Mouse (Mus musculus): Measurements from ENCODE around the gene Dnajc3. TPM values are rescaled to one million over a fixed set of nuclear protein-coding genes. Genes with fewer than 3 reads are reported as not detected.
"Not testable (repeated sequence)": the region's sequence is repeated elsewhere in the genome, so short reads cannot be mapped to it uniquely, and the experiment has no call there.

The Dnajc3 gene
- total and polyA plus RNA-seq, 3 experiments, result 29.0 to 40.6 (median 31.6) TPM

DNA sequence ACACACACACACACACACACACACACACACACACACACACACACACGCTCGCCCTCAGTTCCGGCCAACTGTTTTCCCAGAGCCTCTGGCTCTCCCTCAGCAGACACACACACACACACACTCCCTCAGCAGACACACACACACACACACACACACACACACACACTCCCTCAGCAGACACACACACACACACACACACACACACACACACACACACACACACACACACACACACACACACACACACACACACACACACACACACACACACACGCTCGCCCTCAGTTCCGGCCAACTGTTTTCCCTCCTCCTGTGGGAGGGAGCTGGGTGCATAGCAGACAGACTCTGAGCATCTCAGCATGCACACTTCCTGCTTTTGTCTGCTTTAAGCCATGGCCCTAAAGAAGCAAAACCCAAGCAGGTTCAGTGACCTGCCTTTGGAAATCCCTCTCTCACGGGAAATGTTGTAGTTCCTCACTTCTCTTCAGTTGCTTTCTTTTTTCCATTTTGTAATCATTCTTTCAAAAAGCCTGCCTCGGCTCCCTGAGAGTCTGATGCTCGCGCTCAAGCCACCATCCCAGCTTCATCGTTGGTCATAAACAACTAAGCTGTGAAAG, 44.8 kb downstream of the Dnajc3 start:
- H3K4me1 ChIP-seq (ENCODE audit: control insufficient read depth in 1 of 2, insufficient read depth in 2 of 2); H3K9me3 ChIP-seq (replicated peaks; ENCODE audit: low read length); in situ Hi-C loops (cut with MboI; ENCODE audit: low pct_ligation_motif_present, low pct_unique_long_range_greater_than_20kb, low sequenced_read_pairs); H3K27ac ChIP-seq (ENCODE audit: insufficient read depth, low read depth); dilution Hi-C loops (cut with MboI; ENCODE audit: extremely low pct_ligation_motif_present, extremely low pct_unique_long_range_greater_than_20kb, low sequenced_read_pairs); H3K4me3 ChIP-seq (replicated peaks in 1 of 3; ENCODE audit: low read depth in 2 of 3, low read length in 2 of 3, poor library complexity in 1 of 3); H3K79me2 ChIP-seq (replicated peaks; ENCODE audit: control insufficient read depth, extremely low read depth, insufficient read depth, poor library complexity, severe bottlenecking); DNase-seq (ENCODE audit: extremely low read depth); H3K9ac ChIP-seq (ENCODE audit: insufficient read depth, low read depth); H3K4me2 ChIP-seq (ENCODE audit: insufficient read depth, low read depth, poor library complexity, severe bottlenecking); H3K27me3 ChIP-seq (replicated peaks): not testable (repeated sequence)
- peaks cover 14 to 52% of the 10 kb centered on the region in 2 experiments for H3K36me3 ChIP-seq (replicated peaks in 1 of 2; ENCODE audit: control insufficient read depth in 1 of 2, insufficient read depth in 1 of 2, low read length in 1 of 2)

DNA sequence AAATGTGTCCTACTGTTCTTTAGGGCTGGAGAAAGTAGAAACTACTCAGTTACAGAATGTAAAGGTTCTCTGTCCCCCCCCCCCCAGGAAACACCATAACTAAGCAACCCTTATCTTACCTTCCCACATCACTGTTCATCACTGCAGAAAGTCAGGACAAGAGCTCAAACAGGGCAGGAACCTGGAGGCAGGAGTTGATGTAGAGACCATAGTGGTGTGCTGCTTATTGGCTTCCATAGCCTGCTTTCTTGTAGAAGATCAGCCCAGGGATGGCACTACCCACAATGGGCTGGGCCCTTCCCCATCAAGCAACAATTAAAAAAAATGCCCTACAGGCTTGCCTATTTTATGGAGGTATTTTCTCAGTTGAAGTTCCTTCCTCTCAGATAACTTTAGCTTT, 45.6 kb downstream of the Dnajc3 start:
- no peaks in the 10 kb centered on the region for H3K4me1 ChIP-seq (ENCODE audit: control insufficient read depth in 1 of 2, insufficient read depth in 2 of 2)
- no peaks in the 10 kb centered on the region for H3K9me3 ChIP-seq (replicated peaks; ENCODE audit: low read length)
- H3K27me3 ChIP-seq (replicated peaks), result no peaks in the 10 kb centered on the region
- TF ChIP-seq TCF12 (IDR thresholded peaks at IDR 0.05; ENCODE audit: low read depth, low read length) (no peak), MEF2A (IDR thresholded peaks at IDR 0.05; ENCODE audit: borderline replicate concordance, low read depth, low read length) (no peak), ZNF384 (IDR thresholded peaks at IDR 0.05; ENCODE audit: low read depth, low read length) (no peak), JUN (IDR thresholded peaks at IDR 0.05; ENCODE audit: insufficient read depth, low read depth, low read length) (no peak), SMC3 (IDR thresholded peaks at IDR 0.05; ENCODE audit: low read depth, low read length) (no peak), E2F4 (IDR thresholded peaks at IDR 0.05; ENCODE audit: insufficient replicate concordance, low read depth, low read length) (no peak), IRF4 (IDR thresholded peaks at IDR 0.05; ENCODE audit: low read depth, low read length) (no peak)
- H3K4me2 ChIP-seq (ENCODE audit: insufficient read depth, low read depth, poor library complexity, severe bottlenecking), result no peak overlapping the region
- no peaks in the 10 kb centered on the region for H3K79me2 ChIP-seq (replicated peaks; ENCODE audit: control insufficient read depth, extremely low read depth, insufficient read depth, poor library complexity, severe bottlenecking)
- H3K9ac ChIP-seq (ENCODE audit: insufficient read depth, low read depth), result no peak overlapping the region
- dilution Hi-C loops (cut with MboI; ENCODE audit: extremely low pct_ligation_motif_present, extremely low pct_unique_long_range_greater_than_20kb, low sequenced_read_pairs) (no loop called here), in situ Hi-C loops (cut with MboI; ENCODE audit: low pct_ligation_motif_present, low pct_unique_long_range_greater_than_20kb, low sequenced_read_pairs) (no loop called here)
- no peak for DNase-seq (ENCODE audit: extremely low read depth)
- H3K4me3 ChIP-seq (replicated peaks in 1 of 3; ENCODE audit: low read depth in 2 of 3, low read length in 2 of 3, poor library complexity in 1 of 3), result no peak overlapping the region
- no peak overlapping the region for H3K27ac ChIP-seq (ENCODE audit: insufficient read depth, low read depth)
- peaks cover 13 to 44% of the 10 kb centered on the region in 2 experiments for H3K36me3 ChIP-seq (replicated peaks in 1 of 2; ENCODE audit: control insufficient read depth in 1 of 2, insufficient read depth in 1 of 2, low read length in 1 of 2)

DNA sequence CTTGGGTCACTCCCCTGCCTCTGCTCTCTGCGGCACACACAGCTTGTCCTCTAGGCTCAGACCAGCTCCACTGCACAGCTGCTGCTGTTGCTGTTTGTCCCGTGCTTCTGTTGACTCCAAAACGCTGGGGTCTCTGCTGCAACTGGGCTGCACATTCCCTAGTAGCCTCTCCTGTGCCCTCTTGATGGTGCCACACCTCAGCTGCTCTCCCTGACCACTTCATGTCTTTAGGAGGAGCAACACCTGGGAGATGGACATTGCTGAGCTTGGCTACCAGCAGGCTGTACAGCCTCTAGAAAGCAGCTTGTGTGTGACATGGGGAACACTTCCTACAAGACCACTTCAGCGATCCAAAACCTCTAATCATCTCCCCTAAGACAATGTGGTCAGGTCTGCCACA, 46.4 kb downstream of the Dnajc3 start:
- H3K4me2 ChIP-seq (ENCODE audit: insufficient read depth, low read depth, poor library complexity, severe bottlenecking), result no peak overlapping the region
- H3K9me3 ChIP-seq (replicated peaks; ENCODE audit: low read length), result no peaks in the 10 kb centered on the region
- dilution Hi-C loops (cut with MboI; ENCODE audit: extremely low pct_ligation_motif_present, extremely low pct_unique_long_range_greater_than_20kb, low sequenced_read_pairs) (no loop called here), in situ Hi-C loops (cut with MboI; ENCODE audit: low pct_ligation_motif_present, low pct_unique_long_range_greater_than_20kb, low sequenced_read_pairs) (no loop called here)
- H3K4me3 ChIP-seq (replicated peaks in 1 of 3; ENCODE audit: low read depth in 2 of 3, low read length in 2 of 3, poor library complexity in 1 of 3), result no peak overlapping the region
- H3K27me3 ChIP-seq (replicated peaks), result no peaks in the 10 kb centered on the region
- TF ChIP-seq IRF4 (IDR thresholded peaks at IDR 0.05; ENCODE audit: low read depth, low read length) (no peak), EP300 (IDR thresholded peaks at IDR 0.05; ENCODE audit: low read length) (no peak), JUND (conservative IDR thresholded peaks at IDR 0.05; ENCODE audit: low read depth, low read length) (no peak), GABPA (IDR thresholded peaks at IDR 0.05; ENCODE audit: insufficient replicate concordance, low read depth, low read length) (no peak), KAT2A (IDR thresholded peaks at IDR 0.05; ENCODE audit: insufficient replicate concordance, low read length) (no peak), ETS1 (conservative IDR thresholded peaks at IDR 0.05; ENCODE audit: low read depth, low read length) (no peak), JUN (IDR thresholded peaks at IDR 0.05; ENCODE audit: insufficient read depth, low read depth, low read length) (no peak)
- no peaks in the 10 kb centered on the region for H3K4me1 ChIP-seq (ENCODE audit: control insufficient read depth in 1 of 2, insufficient read depth in 2 of 2)
- DNase-seq (ENCODE audit: extremely low read depth), result no peak
- peaks cover 10 to 38% of the 10 kb centered on the region in 2 experiments for H3K36me3 ChIP-seq (replicated peaks in 1 of 2; ENCODE audit: control insufficient read depth in 1 of 2, insufficient read depth in 1 of 2, low read length in 1 of 2)
- H3K9ac ChIP-seq (ENCODE audit: insufficient read depth, low read depth), result no peak overlapping the region
- H3K79me2 ChIP-seq (replicated peaks; ENCODE audit: control insufficient read depth, extremely low read depth, insufficient read depth, poor library complexity, severe bottlenecking), result no peaks in the 10 kb centered on the region
- no peak overlapping the region for H3K27ac ChIP-seq (ENCODE audit: insufficient read depth, low read depth)
